Mouse (Mus musculus) limb, embryonic 12.5 days (tissue): ENCODE results near the gene Tsc22d4. TPM values are rescaled to one million over a fixed set of nuclear protein-coding genes. Genes with fewer than 3 reads are reported as not detected.

Source experiments
- ATAC-seq: fragments of 200-750 bp; cut with Nextera tagmentation; 2 replicates; pipeline ENCODE4 v1.8.0; 2017; ENCODE audit warnings: low read depth, moderate TSS enrichment; ENCODE audit not compliant: insufficient number of reproducible peaks, insufficient read depth, low FRiP score, low TSS enrichment
- H3K27ac ChIP-seq: fragments of 300-500 bp; sonication (generic); 2 replicates; pipeline ENCODE4 v1.5.1; 2016; ENCODE audit warnings: mild to moderate bottlenecking, moderate library complexity
- H3K27me3 ChIP-seq: fragments of 300-500 bp; sonication (generic); 2 replicates; pipeline ENCODE4 v1.6.1; 2016; ENCODE audit warnings: mild to moderate bottlenecking, moderate library complexity
- H3K36me3 ChIP-seq: fragments of 300-500 bp; sonication (generic); 2 replicates; pipeline ENCODE4 v1.6.1; 2016; ENCODE audit warnings: mild to moderate bottlenecking, moderate library complexity
- H3K4me1 ChIP-seq: fragments of 300-500 bp; sonication (generic); replicated peaks from 2 replicates; pipeline ENCODE4 v1.6.1; 2016
- H3K4me2 ChIP-seq: fragments of 300-500 bp; sonication (generic); 2 replicates; pipeline ENCODE4 v1.6.1; 2016; ENCODE audit warnings: mild to moderate bottlenecking, moderate library complexity
- H3K4me3 ChIP-seq: fragments of 300-500 bp; sonication (generic); replicated peaks from 2 replicates; pipeline ENCODE4 v1.5.1; 2016; ENCODE audit warnings: mild to moderate bottlenecking
- H3K9ac ChIP-seq: fragments of 300-500 bp; sonication (generic); replicated peaks from 2 replicates; pipeline ENCODE4 v1.6.1; 2016; ENCODE audit warnings: mild to moderate bottlenecking, moderate library complexity
- H3K9me3 ChIP-seq: fragments of 300-500 bp; sonication (generic); 2 replicates; pipeline ENCODE4 v1.6.1; 2016; ENCODE audit warnings: mild to moderate bottlenecking, moderate library complexity
- WGBS: fragments of 180-500 bp; shearing (Covaris S2); methylation state at CpG from one replicate; pipeline ENCODE4 v1.1.7; 2016; 5-methylcytosine and 5-hydroxymethylcytosine counted together
- polyA plus RNA-seq: library from polyadenylated mRNA; unstranded; fragments of >200 nt; fragmentation: Nextera tagmentation; extraction: Ambion mirVana; gene quantifications from 2 replicates; pipeline ENCODE4 v1.2.1, GENCODE M21; 2016

Gene Tsc22d4
- polyA plus RNA-seq, 1 experiment from 2014 or later = 128 TPM

- H3K36me3 ChIP-seq = peaks cover 69% of the 10 kb centered on the region
- WGBS = 90% methylated on average over 6 of the region's 6 CpGs
These were observed 6.5 kb downstream of the Tsc22d4 start for GRCm38 (mm10) chr5:137751988-137752387.

GRCm38 (mm10) chr5:137753111-137753832 lies 7.7 kb downstream of the Tsc22d4 start:
- Histone ChIP-seq H3K27me3 (no peaks in the 10 kb centered on the region), H3K4me2 (no peak overlapping the region), H3K36me3 (peaks cover 79% of the 10 kb centered on the region), H3K4me1 (peaks cover 13% of the 10 kb centered on the region), H3K9me3 (no peaks in the 10 kb centered on the region), H3K4me3 (no peak overlapping the region), H3K9ac (no peak overlapping the region), H3K27ac (no peak overlapping the region)
- 71% methylated on average over 13 of the region's 13 CpGs for WGBS
- ATAC-seq = no peak

More at GRCm38 (mm10) chr5:137751988-137752387, 6.5 kb downstream of the Tsc22d4 start:
- no peaks in the 10 kb centered on the region for H3K27me3 ChIP-seq
- H3K9ac ChIP-seq = no peak overlapping the region
- H3K4me1 ChIP-seq = peaks cover 25% of the 10 kb centered on the region
- ATAC-seq = no peak
- H3K4me3 ChIP-seq = no peak overlapping the region
- no peaks in the 10 kb centered on the region for H3K9me3 ChIP-seq
- H3K27ac ChIP-seq = no peak overlapping the region
- H3K4me2 ChIP-seq = no peak overlapping the region

- peaks cover 85% of the 10 kb centered on the region for H3K36me3 ChIP-seq
- H3K27me3 ChIP-seq = no peaks in the 10 kb centered on the region
- H3K27ac ChIP-seq = no peak overlapping the region
- ATAC-seq = no peak
- H3K4me1 ChIP-seq = no peaks in the 10 kb centered on the region
- H3K4me3 ChIP-seq = no peak overlapping the region
- H3K9ac ChIP-seq = no peak overlapping the region
- 88% methylated on average over 5 of the region's 5 CpGs for WGBS
- H3K9me3 ChIP-seq = no peaks in the 10 kb centered on the region
- H3K4me2 ChIP-seq = no peak overlapping the region
These were observed 9.9 kb downstream of the Tsc22d4 start for GRCm38 (mm10) chr5:137755425-137755824.

- Histone ChIP-seq H3K9ac (no peak overlapping the region), H3K9me3 (no peaks in the 10 kb centered on the region), H3K36me3 (peaks cover 78% of the 10 kb centered on the region), H3K4me1 (no peaks in the 10 kb centered on the region), H3K4me2 (no peak overlapping the region), H3K4me3 (no peak overlapping the region), H3K27me3 (no peaks in the 10 kb centered on the region), H3K27ac (no peak overlapping the region)
- ATAC-seq = no peak
- 88% methylated on average over 3 of the region's 3 CpGs for WGBS
These were observed 10.6 kb downstream of the Tsc22d4 start for GRCm38 (mm10) chr5:137756106-137756505.

- ATAC-seq = no peak
- no peak overlapping the region for H3K27ac ChIP-seq
- no peak overlapping the region for H3K4me2 ChIP-seq
- H3K27me3 ChIP-seq = no peaks in the 10 kb centered on the region
- peaks cover 68% of the 10 kb centered on the region for H3K36me3 ChIP-seq
- no peaks in the 10 kb centered on the region for H3K4me1 ChIP-seq
- H3K9ac ChIP-seq = no peak overlapping the region
- H3K9me3 ChIP-seq = no peaks in the 10 kb centered on the region
- 50% methylated on average over 10 of the region's 10 CpGs for WGBS
- no peak overlapping the region for H3K4me3 ChIP-seq
These were observed 11.5 kb downstream of the Tsc22d4 start for GRCm38 (mm10) chr5:137756882-137757661.

GRCm38 (mm10) chr5:137757887-137758286 lies 12.4 kb downstream of the Tsc22d4 start:
- 90% methylated on average over 6 of the region's 6 CpGs for WGBS

GRCm38 (mm10) chr5:137758921-137759534 lies 13.5 kb downstream of the Tsc22d4 start:
- Histone ChIP-seq H3K36me3 (peaks cover 49% of the 10 kb centered on the region), H3K4me3 (no peak overlapping the region), H3K9me3 (no peaks in the 10 kb centered on the region), H3K9ac (no peak overlapping the region), H3K27ac (peak overlapping the region; percentile 17; the same call in 1 of the 2 replicates), H3K27me3 (no peaks in the 10 kb centered on the region), H3K4me2 (no peak overlapping the region), H3K4me1 (no peaks in the 10 kb centered on the region)
- no peak for ATAC-seq
- WGBS = 90% methylated on average over 19 of the region's 19 CpGs

More at GRCm38 (mm10) chr5:137757887-137758286, 12.4 kb downstream of the Tsc22d4 start:
- H3K27me3 ChIP-seq = no peaks in the 10 kb centered on the region
- no peaks in the 10 kb centered on the region for H3K4me1 ChIP-seq
- H3K4me2 ChIP-seq = no peak overlapping the region
- no peak overlapping the region for H3K9ac ChIP-seq
- no peak overlapping the region for H3K4me3 ChIP-seq
- H3K36me3 ChIP-seq = peaks cover 60% of the 10 kb centered on the region
- no peak for ATAC-seq
- H3K27ac ChIP-seq = no peak overlapping the region
- no peaks in the 10 kb centered on the region for H3K9me3 ChIP-seq

GRCm38 (mm10) chr5:137759971-137760412 lies 14.5 kb downstream of the Tsc22d4 start:
- Histone ChIP-seq H3K4me2 (no peak overlapping the region), H3K27ac (no peak overlapping the region), H3K36me3 (peaks cover 44% of the 10 kb centered on the region), H3K9ac (no peak overlapping the region), H3K27me3 (no peaks in the 10 kb centered on the region), H3K4me3 (no peak overlapping the region), H3K4me1 (no peaks in the 10 kb centered on the region), H3K9me3 (no peaks in the 10 kb centered on the region)
- 41% methylated on average over 4 of the region's 4 CpGs for WGBS
- ATAC-seq = no peak

- H3K9ac ChIP-seq = no peak overlapping the region
- no peaks in the 10 kb centered on the region for H3K9me3 ChIP-seq
- 63% methylated on average over 9 of the region's 9 CpGs for WGBS
- no peaks in the 10 kb centered on the region for H3K27me3 ChIP-seq
- no peak overlapping the region for H3K27ac ChIP-seq
- peaks cover 2% of the 10 kb centered on the region for H3K36me3 ChIP-seq
- ATAC-seq = no peak
- H3K4me3 ChIP-seq = no peak overlapping the region
- no peaks in the 10 kb centered on the region for H3K4me1 ChIP-seq
- H3K4me2 ChIP-seq = no peak overlapping the region
These were observed 19.2 kb downstream of the Tsc22d4 start for GRCm38 (mm10) chr5:137764609-137765340.

- 55% methylated on average over 3 of the region's 3 CpGs for WGBS
- H3K9me3 ChIP-seq = no peaks in the 10 kb centered on the region
- no peaks in the 10 kb centered on the region for H3K4me1 ChIP-seq
- no peak overlapping the region for H3K4me3 ChIP-seq
- ATAC-seq = no peak
- H3K4me2 ChIP-seq = no peak overlapping the region
- H3K27me3 ChIP-seq = no peaks in the 10 kb centered on the region
- H3K27ac ChIP-seq = no peak overlapping the region
- no peaks in the 10 kb centered on the region for H3K36me3 ChIP-seq
- no peak overlapping the region for H3K9ac ChIP-seq
These were observed 20.7 kb downstream of the Tsc22d4 start for GRCm38 (mm10) chr5:137766270-137766669.

GRCm38 (mm10) chr5:137768475-137768874 lies 22.9 kb downstream of the Tsc22d4 start:
- Histone ChIP-seq H3K36me3 (no peaks in the 10 kb centered on the region), H3K27ac (no peak overlapping the region), H3K4me2 (no peak overlapping the region), H3K27me3 (no peaks in the 10 kb centered on the region), H3K9me3 (no peaks in the 10 kb centered on the region), H3K9ac (no peak overlapping the region), H3K4me1 (no peaks in the 10 kb centered on the region), H3K4me3 (no peak overlapping the region)
- no peak for ATAC-seq
- 56% methylated on average over 1 of the region's 1 CpGs for WGBS
